Mouse (Mus musculus): ENCODE measurements around the gene Olfr1314. TPM values are rescaled to one million over a fixed set of nuclear protein-coding genes. Genes with fewer than 3 reads are reported as not detected.

Gene Olfr1314
- not detected for total RNA-seq (2021)
- long read RNA-seq, experiment 1: 0 reads
- long read RNA-seq, experiment 2: 0 reads

GRCm38 (mm10) chr2:112096681-112097080, at the start of gene Olfr1314:
TSS of gene Olfr1314 (minus strand) at chr2:112096781.
- DNase-seq: no peak

GRCm38 (mm10) chr2:112140029-112140428, 43.4 kb upstream of the Olfr1314 start, which contains the start of gene Olfr1317:
TSS of gene Olfr1317 (plus strand) at chr2:112140329.
- DNase-seq: no peak

GRCm38 (mm10) chr2:112134877-112135276, 38.3 kb upstream of the Olfr1314 start, which contains the start of gene Olfr1316:
TSS of gene Olfr1316 (minus strand) at chr2:112134977.
- DNase-seq: no peak

- no peak for DNase-seq
These were observed 18.8 kb upstream of the Olfr1314 start, which contains the start of gene Olfr1315-ps1 for GRCm38 (mm10) chr2:112115340-112115739. TSS of gene Olfr1315-ps1 (minus strand) at chr2:112115440.

GRCm38 (mm10) chr2:112077743-112078142, 18.8 kb downstream of the Olfr1314 start, which contains the start of gene Olfr1313:
TSS of gene Olfr1313 (minus strand) at chr2:112077843.
- DNase-seq: no peak

- DNase-seq: no peak
These were observed 46.4 kb downstream of the Olfr1314 start, which contains the start of gene Olfr1312 for GRCm38 (mm10) chr2:112050138-112050537. TSS of gene Olfr1312 (minus strand) at chr2:112050238.

Other genes with a start within 250 kb of the Olfr1314 start
- gene Olfr1305, start 219.6 kb downstream of the Olfr1314 start, total RNA-seq (2021): not detected
- gene Olfr1306, start 180.5 kb downstream of the Olfr1314 start, total RNA-seq (2021): not detected
- gene Olfr1307, start 147.3 kb downstream of the Olfr1314 start, total RNA-seq (2021): under 1 TPM in 1 of 2 experiments, not detected in 1; 0.03 TPM
- not detected for gene Olfr1308, start 131.8 kb downstream of the Olfr1314 start, total RNA-seq (2021)
- gene Olfr1309, start 106.5 kb downstream of the Olfr1314 start, total RNA-seq (2021): not detected
- gene Olfr1310, start 84.1 kb downstream of the Olfr1314 start, total RNA-seq (2021): not detected
- not detected for gene Olfr1311, start 72.4 kb downstream of the Olfr1314 start, total RNA-seq (2021)
- not detected for gene Olfr1312, start 46.5 kb downstream of the Olfr1314 start, total RNA-seq (2021)
- not detected for gene Olfr1313, start 18.9 kb downstream of the Olfr1314 start, total RNA-seq (2021)
- not detected for gene Olfr1315-ps1, start 18.7 kb upstream of the Olfr1314 start, total RNA-seq (2021)
- not detected for gene Olfr1316, start 38.2 kb upstream of the Olfr1314 start, total RNA-seq (2021)
- not detected for gene Olfr1317, start 43.5 kb upstream of the Olfr1314 start, total RNA-seq (2021)
- gene Olfr1318, start 57.4 kb upstream of the Olfr1314 start, total RNA-seq (2021): not detected
- gene Lpcat4, start 142.7 kb upstream of the Olfr1314 start, total RNA-seq (2021): 1 to 10 TPM; 2.8 to 5.9 TPM
- not detected for gene Nutm1, start 162.5 kb upstream of the Olfr1314 start, total RNA-seq (2021)
- 100 to 1,000 TPM; 112 to 150 TPM for gene Nop10, start 165.1 kb upstream of the Olfr1314 start, total RNA-seq (2021)
- 10 to 100 TPM; 32.1 to 36.1 TPM for gene Slc12a6, start 169.0 kb upstream of the Olfr1314 start, total RNA-seq (2021)
- gene Gm21985, start 169.5 kb upstream of the Olfr1314 start, total RNA-seq (2021): under 1 TPM in 1 of 2 experiments, not detected in 1; 0.26 TPM